Mouse (Mus musculus): Measurements from ENCODE around the gene Lingo1.

Lingo1 gene

DNA sequence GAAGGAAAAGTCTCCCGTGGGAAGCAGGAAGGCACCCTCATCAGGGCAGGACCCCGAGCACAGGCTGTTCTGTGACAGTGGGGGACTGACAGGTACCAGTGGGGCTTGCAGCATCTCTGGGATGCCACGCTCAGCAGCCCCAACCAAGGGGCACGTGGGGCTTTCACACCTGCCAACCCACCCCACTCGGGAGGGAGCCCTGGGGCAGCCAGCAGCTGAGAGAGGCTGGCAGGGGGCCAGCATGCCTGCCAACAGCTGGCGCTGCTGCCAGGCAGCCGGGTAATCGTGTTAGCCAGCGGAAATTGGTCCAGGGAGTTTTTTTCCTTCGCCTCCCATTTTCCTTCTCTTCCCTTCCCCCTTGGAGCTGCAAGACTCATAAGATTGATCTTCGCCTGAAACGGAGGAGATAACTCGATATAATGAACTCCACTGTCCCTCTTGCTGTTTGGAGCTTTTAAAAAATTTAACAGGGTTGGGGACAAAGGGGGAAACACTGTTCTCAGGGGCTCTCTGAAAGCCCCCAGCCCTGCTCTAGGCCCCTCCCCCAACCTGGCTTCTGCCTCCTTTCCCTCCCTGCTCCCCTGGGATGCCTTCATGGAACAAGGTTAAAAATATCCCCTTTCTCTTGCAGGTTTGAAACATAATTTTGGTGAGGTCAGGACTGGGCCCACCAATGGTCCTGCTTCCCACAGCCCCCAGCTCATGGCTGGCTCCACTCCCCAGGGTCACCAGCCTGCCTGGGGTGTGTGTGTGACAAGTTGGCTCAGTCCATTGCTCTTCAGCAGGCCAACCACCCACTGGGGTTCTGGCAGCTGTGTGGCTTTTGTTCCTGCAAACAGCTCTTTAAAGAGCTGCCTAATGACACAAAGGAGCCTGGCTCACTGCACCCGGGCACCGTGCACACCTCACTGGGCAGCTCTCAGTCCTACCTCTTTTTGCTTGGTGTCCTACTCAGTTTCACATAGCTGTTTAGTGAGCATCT lies 68.3 kb downstream of the Lingo1 start:
- in situ Hi-C loops (cut with MseI, MboI), result loop anchor here in 1 of 2 experiments (5.0 kb wide), 1 partner anchor 69 kb away; the partner anchor contains the start of gene Lingo1

GRCm38 (mm10) chr9:56725814-56726213 lies 70.5 kb downstream of the Lingo1 start:
- in situ Hi-C loops (cut with MseI, MboI), result loop anchor here in 1 of 2 experiments (5.0 kb wide), 1 partner anchor 71 kb away; the partner anchor contains the start of gene Lingo1

DNA sequence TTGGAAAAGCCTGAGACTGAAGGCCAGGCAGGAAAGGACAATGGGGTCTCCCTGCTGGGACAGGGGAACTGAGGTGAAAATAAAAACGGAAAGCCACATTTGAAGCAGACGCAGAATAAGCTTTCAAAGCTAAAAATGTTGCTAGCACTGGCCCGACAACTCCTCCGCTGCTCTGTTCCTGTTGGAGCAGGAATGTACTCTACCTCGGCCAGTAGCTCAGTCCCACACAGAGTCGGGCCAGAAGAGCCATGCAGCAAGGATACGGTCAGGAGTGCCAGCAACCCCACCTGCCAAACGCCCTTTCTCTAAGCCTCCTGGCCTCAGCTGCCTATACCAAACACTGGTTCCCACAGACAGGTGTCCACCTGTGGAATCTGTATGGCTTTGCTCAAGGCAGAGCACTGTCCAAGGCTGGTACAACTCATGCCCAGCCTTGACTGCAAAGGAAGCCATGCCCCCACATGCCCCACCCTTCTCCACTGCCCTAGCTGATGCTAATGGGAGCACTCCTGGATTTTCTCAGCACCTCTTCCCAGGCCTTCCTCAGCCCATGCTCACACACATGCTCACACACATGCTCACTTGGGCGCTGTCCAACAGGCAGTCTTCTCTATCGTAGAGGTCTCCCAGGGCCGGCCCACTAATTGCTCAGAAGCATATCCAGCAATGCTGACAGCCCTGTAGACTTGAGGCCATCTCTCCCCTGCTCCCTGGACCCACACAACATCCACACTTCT lies 74.0 kb downstream of the Lingo1 start:
- in situ Hi-C loops (cut with MseI, MboI), result no loop called here

- in situ Hi-C loops (cut with MseI, MboI), result no loop called here
Observed at GRCm38 (mm10) chr9:56718984-56719383, 77.3 kb downstream of the Lingo1 start.

DNA sequence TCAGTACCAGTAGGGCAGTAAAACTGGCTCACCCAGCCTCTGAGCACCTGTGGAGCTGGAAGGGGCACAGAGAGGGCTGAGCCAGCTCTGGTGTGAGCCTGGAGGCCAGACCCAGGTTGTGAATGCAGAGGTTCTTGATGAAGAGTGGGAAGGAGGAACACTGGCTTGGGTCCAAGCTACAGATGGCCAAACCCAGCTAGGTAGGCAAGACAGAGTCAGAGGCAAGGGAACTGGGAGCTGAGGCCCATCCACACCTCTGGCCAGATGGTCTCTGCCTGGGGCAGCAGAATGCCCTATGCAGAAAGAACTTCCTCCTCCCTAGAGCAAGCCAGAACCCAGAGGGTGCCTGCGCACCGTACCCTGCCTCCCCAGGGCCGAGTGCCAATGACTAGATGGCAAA lies 79.7 kb downstream of the Lingo1 start:
- in situ Hi-C loops (cut with MseI, MboI), result no loop called here

DNA sequence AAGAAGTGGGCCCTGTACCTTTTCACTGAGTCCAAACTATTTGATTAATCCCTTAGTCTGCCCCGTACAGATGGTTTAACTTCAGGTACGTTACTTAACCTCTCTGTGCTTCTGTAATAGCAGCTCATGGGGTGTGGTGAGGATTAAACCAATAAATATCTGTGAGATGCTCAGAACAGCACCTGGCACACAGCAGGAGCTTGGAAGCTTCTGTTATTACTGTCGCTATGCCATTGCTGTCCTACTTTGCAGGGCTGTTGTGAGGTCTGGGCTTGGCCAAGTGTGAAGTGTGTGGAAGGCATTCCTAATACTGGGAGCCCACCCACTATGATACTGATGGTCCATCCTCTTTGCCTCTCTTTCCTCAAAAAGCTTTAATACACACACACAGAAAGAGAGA lies 80.2 kb downstream of the Lingo1 start:
- in situ Hi-C loops (cut with MseI, MboI), result no loop called here

- in situ Hi-C loops (cut with MseI, MboI), result no loop called here
Observed at GRCm38 (mm10) chr9:56714391-56714790, 81.9 kb downstream of the Lingo1 start.

DNA sequence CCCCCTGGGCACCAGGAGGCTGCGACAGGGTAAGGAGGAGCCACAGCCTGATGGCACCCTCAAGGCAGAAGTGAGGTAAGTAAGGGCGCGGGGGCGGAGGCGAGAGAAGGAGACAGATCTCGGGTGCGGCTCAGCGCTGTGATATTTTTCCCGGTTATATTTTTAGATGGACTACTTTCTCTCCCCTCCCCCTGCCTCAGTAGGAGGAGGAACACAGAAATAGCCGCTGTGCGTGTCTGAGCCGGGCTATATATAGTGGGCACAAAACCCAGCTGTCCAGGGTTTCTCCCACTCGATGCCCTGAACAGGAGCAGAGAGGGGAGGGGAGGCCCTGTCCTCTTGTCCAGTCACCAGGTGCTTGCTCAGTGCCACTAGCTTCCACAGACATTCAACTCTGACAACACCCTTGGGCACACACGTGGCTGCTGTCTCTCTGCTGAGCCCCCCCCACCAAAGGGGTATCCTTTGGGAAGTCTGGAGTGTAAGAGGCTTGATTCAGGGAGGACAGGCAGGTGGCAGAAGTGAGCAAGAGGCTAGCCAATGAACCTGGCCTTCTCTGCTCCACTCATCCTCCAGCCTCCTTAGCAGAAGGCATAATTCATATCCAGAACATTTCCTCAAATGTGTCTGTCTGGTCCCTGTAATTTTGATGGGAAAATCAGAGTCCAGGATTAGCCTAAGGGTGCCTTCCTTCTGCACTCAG lies 83.5 kb downstream of the Lingo1 start:
- in situ Hi-C loops (cut with MseI, MboI), result no loop called here

DNA sequence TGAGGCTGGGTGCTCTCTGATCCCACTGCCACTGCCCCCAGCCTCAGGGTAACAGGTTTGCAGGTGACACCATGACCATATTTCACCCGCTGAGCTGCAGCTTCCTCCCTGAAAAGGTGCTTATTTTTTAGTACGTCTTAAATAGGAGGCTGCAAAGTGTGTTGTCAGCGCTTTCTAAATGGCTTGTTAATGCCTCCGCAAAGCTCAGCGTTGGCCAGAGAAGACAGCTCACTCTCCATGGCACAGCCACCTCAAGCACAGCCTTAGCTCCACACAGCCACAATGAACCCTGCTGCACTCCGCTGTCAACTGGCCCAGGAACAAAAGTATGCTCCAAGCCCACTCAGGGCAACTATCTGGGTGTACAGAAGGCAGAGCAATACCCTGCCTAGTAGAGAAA lies 85.3 kb downstream of the Lingo1 start:
- in situ Hi-C loops (cut with MseI, MboI), result no loop called here

GRCm38 (mm10) chr9:56706482-56707085 lies 89.7 kb downstream of the Lingo1 start:
- in situ Hi-C loops (cut with MseI, MboI), result no loop called here

- in situ Hi-C loops (cut with MseI, MboI), result no loop called here
Observed at GRCm38 (mm10) chr9:56701394-56701793, 94.9 kb downstream of the Lingo1 start.

GRCm38 (mm10) chr9:56700866-56701265 lies 95.4 kb downstream of the Lingo1 start:
- in situ Hi-C loops (cut with MseI, MboI), result no loop called here

GRCm38 (mm10) chr9:56698715-56699370 lies 97.4 kb downstream of the Lingo1 start:
- in situ Hi-C loops (cut with MseI, MboI), result no loop called here

DNA sequence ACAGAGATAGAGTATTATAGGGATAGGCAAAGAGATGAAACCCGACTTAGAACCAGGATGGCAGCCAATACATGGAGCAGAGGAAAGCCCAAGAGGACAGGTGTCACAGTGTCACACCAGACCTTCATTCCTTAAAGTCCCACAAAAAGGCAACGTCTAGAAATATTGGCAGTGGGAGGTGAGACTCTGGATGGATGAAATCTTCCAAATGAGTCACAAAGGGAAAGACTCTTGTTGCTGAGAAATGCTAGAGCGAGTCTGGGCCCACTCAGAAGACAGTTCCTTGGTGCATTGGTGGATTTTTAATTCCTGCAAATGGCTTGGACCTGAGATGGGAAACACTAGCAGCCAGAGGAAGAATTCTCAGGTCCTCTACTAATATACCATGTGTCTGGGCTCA lies 102.2 kb downstream of the Lingo1 start:
- in situ Hi-C loops (cut with MseI, MboI), result no loop called here

GRCm38 (mm10) chr9:56691226-56691625 lies 105.0 kb downstream of the Lingo1 start:
- in situ Hi-C loops (cut with MseI, MboI), result no loop called here

- in situ Hi-C loops (cut with MseI, MboI), result no loop called here
Observed at GRCm38 (mm10) chr9:56690679-56691078, 105.6 kb downstream of the Lingo1 start.

GRCm38 (mm10) chr9:56687490-56687889 lies 108.8 kb downstream of the Lingo1 start:
- in situ Hi-C loops (cut with MseI, MboI), result no loop called here

GRCm38 (mm10) chr9:56687145-56687477 lies 109.2 kb downstream of the Lingo1 start:
- in situ Hi-C loops (cut with MseI, MboI), result no loop called here

- in situ Hi-C loops (cut with MseI, MboI), result no loop called here
Observed at GRCm38 (mm10) chr9:56686339-56687144, 109.7 kb downstream of the Lingo1 start.

DNA sequence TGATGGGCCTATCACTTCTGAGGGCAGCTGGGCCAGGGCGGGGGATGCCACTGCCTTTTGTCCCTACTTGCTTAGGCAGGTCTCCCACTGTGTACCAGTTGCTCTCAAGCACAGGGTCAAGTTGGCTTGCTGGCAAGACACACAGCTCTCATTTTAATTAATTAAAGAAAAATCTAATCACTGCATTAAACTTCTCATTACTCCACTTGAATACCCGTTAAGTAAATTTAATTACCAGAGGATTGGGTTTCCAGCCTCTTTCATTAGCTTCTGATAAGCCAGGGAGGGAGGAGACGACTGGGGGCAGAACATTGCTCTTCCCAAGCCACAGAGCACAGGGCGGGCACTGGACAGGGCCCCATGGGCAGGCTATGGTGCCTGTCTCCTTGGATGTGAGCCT lies 113.4 kb downstream of the Lingo1 start:
- in situ Hi-C loops (cut with MseI, MboI), result no loop called here
